Mouse (Mus musculus) thymus, adult 2 months (tissue): ENCODE data around the gene Cldn6.

Experiments used
- CTCF ChIP-seq: fragments of 200-500 bp; IDR thresholded peaks from 2 replicates; pipeline ENCODE4 v1.5.1; 2012; ENCODE audit warnings: mild to moderate bottlenecking, control low read depth, low read length, moderate library complexity, borderline replicate concordance; ENCODE audit not compliant: control insufficient read depth, poor library complexity, insufficient read depth; ENCODE audit errors: extremely low read depth
- POLR2A ChIP-seq: fragments of 200-500 bp; IDR thresholded peaks from 2 replicates; pipeline ENCODE4 v1.6.1; 2012; ENCODE audit warnings: mild to moderate bottlenecking, low read length, control low read depth, moderate library complexity; ENCODE audit not compliant: control insufficient read depth, poor library complexity, insufficient read depth; ENCODE audit errors: extremely low read depth

DNA sequence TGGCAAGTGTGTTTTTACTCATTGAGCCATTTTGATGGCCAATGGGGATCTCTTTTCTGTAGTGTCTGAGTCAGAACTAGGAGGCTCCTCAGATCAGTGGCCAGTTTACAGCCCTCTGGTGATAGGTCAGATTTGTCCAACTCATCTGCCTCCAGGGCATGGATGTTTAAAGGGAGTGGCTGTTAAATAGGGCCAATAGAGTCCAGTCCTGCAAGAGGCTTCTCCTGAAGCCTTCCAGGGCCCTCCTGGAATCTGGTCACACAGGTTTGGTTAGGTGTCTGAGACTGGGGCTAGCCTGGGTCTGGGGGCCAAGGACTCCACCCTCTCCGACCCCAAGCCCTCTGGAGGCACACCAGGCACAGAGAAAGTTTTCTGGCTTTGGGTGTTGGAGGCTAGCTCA is 15.4 kb downstream of the Cldn6 start:
- TF ChIP-seq CTCF (no peak), POLR2A (no peak)
